Mouse (Mus musculus) midbrain, embryonic 11.5 days (tissue): ENCODE data around the gene Mlst8. TPM values are rescaled to one million over a fixed set of nuclear protein-coding genes. Genes with fewer than 3 reads are reported as not detected.
A peak's percentile ranks its signal among the peaks of the same experiment; 100 is the strongest.

Source experiments
- ATAC-seq: fragments of 200-750 bp; cut with Nextera tagmentation; 2 replicates; pipeline ENCODE4 v1.8.0; 2017; ENCODE audit warnings: moderate TSS enrichment, moderate library complexity; ENCODE audit not compliant: low FRiP score
- DNase-seq: peaks from one replicate; pipeline ENCODE4 v3.0.0; 2015; ENCODE audit warnings: low spot score; ENCODE audit errors: missing footprints
- H3K27ac ChIP-seq: fragments of 300-500 bp; sonication (generic); 2 replicates; pipeline ENCODE4 v1.5.1; 2014; ENCODE audit warnings: low read depth, low read length
- H3K27me3 ChIP-seq: fragments of 300-500 bp; sonication (generic); 2 replicates; pipeline ENCODE4 v1.6.1; 2014; ENCODE audit warnings: mild to moderate bottlenecking, low read length, moderate library complexity, mixed read lengths; ENCODE audit not compliant: control insufficient read depth, insufficient read depth
- H3K36me3 ChIP-seq: fragments of 300-500 bp; sonication (generic); 2 replicates; pipeline ENCODE4 v1.6.1; 2014; ENCODE audit warnings: mild to moderate bottlenecking, low read length, moderate library complexity, mixed read lengths; ENCODE audit not compliant: control insufficient read depth, insufficient read depth
- H3K4me1 ChIP-seq: fragments of 300-500 bp; sonication (generic); 2 replicates; pipeline ENCODE4 v1.6.1; 2014; ENCODE audit warnings: low read length; ENCODE audit not compliant: control insufficient read depth, insufficient read depth
- H3K4me2 ChIP-seq: fragments of 300-500 bp; sonication (generic); 2 replicates; pipeline ENCODE4 v1.6.1; 2014; ENCODE audit warnings: mild to moderate bottlenecking, moderate library complexity
- H3K4me3 ChIP-seq: fragments of 300-500 bp; sonication (generic); 2 replicates; pipeline ENCODE4 v1.5.1; 2014; ENCODE audit warnings: low read depth, low read length
- H3K9ac ChIP-seq: fragments of 300-500 bp; sonication (generic); 2 replicates; pipeline ENCODE4 v1.6.1; 2014; ENCODE audit warnings: low read length
- H3K9me3 ChIP-seq: fragments of 300-500 bp; sonication (generic); 2 replicates; pipeline ENCODE4 v1.6.1; 2016; ENCODE audit warnings: low read length; ENCODE audit not compliant: control insufficient read depth
- WGBS: fragments of 180-500 bp; shearing (Covaris S2); extraction: QIAGEN DNeasy Blood & Tissue Kit; methylation state at CpG from one replicate; pipeline ENCODE4 v1.1.7; 2014; 5-methylcytosine and 5-hydroxymethylcytosine counted together
- polyA plus RNA-seq: library from polyadenylated mRNA; unstranded; fragments of >200 nt; fragmentation: Nextera tagmentation; extraction: Ambion mirVana; gene quantifications from 2 replicates; pipeline ENCODE4 v1.2.1, GENCODE M21; 2014

Mlst8 gene
- polyA plus RNA-seq, 1 experiment from 2014 or later: 30.3 TPM

GRCm38 (mm10) chr17:24507806-24508460 is 29.1 kb upstream of the Mlst8 start:
- DNase-seq: no peak
- peaks cover 16% of the 10 kb centered on the region for H3K36me3 ChIP-seq

GRCm38 (mm10) chr17:24507129-24507664 is 28.3 kb upstream of the Mlst8 start:
- H3K9me3 ChIP-seq: no peaks in the 10 kb centered on the region
- H3K27me3 ChIP-seq: no peaks in the 10 kb centered on the region
- no peak overlapping the region for H3K4me3 ChIP-seq
- no peak overlapping the region for H3K27ac ChIP-seq
- H3K36me3 ChIP-seq: peaks cover 16% of the 10 kb centered on the region
- 53% methylated on average over 19 of the region's 19 CpGs for WGBS
- ATAC-seq (0 out of 2 replicates have a peak, but pooled peaks have one; percentile 10), DNase-seq (no peak)
- no peaks in the 10 kb centered on the region for H3K4me1 ChIP-seq
- H3K4me2 ChIP-seq: no peak overlapping the region
- H3K9ac ChIP-seq: no peak overlapping the region

More at GRCm38 (mm10) chr17:24507806-24508460, 29.1 kb upstream of the Mlst8 start:
- WGBS: 85% methylated on average over 12 of the region's 12 CpGs
- H3K9me3 ChIP-seq: no peaks in the 10 kb centered on the region
- H3K9ac ChIP-seq: no peak overlapping the region
- H3K27ac ChIP-seq: no peak overlapping the region
- ATAC-seq: no peak
- no peaks in the 10 kb centered on the region for H3K27me3 ChIP-seq
- no peak overlapping the region for H3K4me3 ChIP-seq
- H3K4me2 ChIP-seq: no peak overlapping the region
- no peaks in the 10 kb centered on the region for H3K4me1 ChIP-seq

DNA sequence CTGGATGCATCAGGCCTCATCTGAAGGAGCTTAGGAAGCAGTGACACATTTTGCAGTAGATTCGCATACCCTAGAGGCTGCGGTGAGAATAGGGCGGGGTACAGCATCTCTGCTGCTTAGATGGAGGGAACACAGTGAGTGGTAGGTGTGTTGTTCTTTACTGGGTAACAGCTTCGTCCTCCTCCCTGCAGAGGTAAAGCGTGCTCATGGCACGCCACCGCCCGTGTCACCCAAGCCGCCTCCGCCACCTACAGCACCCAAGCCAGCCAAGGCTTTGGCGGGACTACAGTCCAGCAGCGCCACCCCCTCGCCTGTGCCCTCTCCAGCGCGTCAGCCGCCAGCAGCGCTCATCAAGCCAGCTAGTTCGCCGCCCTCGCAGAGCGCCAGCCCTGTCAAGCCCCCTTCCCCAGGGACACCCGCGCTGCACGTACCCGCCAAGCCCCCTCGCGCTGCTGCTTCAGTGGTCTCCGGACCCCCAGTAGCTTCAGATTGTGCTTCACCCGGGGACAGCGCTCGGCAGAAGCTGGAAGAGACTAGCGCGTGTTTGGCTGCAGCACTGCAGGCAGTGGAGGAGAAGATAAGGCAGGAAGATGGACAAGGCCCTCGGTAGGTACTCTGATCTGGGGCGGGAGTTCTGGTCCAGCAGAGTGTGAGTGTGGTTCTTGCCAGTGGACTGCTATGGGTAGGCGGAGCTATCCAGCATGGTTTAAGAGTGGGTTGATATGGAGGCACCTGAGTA is 27.6 kb upstream of the Mlst8 start:
- ATAC-seq (0 out of 2 replicates have a peak, but pooled peaks have one; percentile 23), DNase-seq (no peak)
- Histone ChIP-seq H3K9ac (no peak overlapping the region), H3K4me1 (no peaks in the 10 kb centered on the region), H3K9me3 (no peaks in the 10 kb centered on the region), H3K27me3 (no peaks in the 10 kb centered on the region), H3K4me3 (no peak overlapping the region), H3K27ac (no peak overlapping the region), H3K4me2 (no peak overlapping the region), H3K36me3 (peaks cover 15% of the 10 kb centered on the region)
- WGBS: 24% methylated on average over 36 of the region's 36 CpGs

DNA sequence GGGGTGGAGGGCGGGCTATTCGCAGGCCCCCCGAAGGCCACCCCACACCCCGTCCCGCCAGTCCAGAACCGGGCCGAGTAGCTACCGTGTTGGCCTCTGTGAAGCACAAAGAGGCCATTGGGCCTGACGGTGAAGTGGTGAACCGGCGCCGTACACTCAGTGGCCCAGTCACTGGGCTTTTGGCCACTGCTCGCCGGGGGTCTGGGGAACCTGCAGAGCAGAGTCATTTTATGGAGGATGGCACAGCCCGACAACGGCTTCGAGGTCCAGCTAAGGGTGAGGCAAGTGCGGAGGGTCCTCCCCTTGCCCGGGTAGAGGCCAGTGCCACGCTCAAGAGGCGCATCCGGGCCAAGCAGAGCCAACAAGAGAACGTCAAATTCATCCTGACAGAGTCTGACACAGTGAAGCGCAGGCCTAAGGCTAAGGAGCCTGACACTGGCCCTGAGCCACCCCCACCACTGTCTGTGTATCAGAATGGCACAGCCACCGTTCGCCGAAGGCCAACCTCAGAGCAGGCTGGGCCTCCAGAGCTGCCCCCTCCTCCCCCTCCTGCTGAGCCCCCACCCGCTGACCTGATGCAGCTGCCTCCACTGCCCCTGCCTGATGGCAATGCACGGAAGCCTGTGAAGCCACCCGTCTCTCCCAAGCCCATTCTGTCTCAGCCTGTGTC is 26.5 kb upstream of the Mlst8 start:
- Histone ChIP-seq H3K9ac (no peak overlapping the region), H3K4me2 (no peak overlapping the region), H3K27ac (no peak overlapping the region), H3K4me1 (no peaks in the 10 kb centered on the region), H3K27me3 (no peaks in the 10 kb centered on the region), H3K4me3 (no peak overlapping the region), H3K9me3 (no peaks in the 10 kb centered on the region), H3K36me3 (peaks cover 10% of the 10 kb centered on the region)
- WGBS: 89% methylated on average over 30 of the region's 30 CpGs
- DNase-seq: no peak
- ATAC-seq: no peak

DNA sequence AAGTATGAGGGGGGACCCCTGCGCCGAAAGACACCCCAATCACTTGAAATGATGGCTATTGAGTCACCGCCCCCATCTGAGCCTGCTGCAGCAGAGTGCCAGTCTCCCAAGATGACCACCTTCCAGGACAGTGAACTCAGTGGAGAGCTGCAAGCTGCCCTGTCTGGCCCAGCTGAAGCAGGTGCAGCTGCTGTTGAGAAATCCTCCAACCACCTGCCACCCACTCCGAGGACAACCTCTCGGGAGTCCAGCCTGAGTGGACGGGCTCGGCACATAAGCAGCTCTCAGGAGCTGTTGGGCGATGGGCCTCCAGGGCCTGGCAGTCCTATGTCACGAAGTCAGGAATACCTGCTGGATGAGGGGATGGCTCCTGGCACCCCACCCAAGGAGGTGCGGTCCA is 25.2 kb upstream of the Mlst8 start:
- Histone ChIP-seq H3K4me2 (no peak overlapping the region), H3K27ac (no peak overlapping the region), H3K36me3 (peaks cover 3% of the 10 kb centered on the region), H3K27me3 (no peaks in the 10 kb centered on the region), H3K9ac (no peak overlapping the region), H3K9me3 (no peaks in the 10 kb centered on the region), H3K4me3 (no peak overlapping the region), H3K4me1 (no peaks in the 10 kb centered on the region)
- DNase-seq (no peak), ATAC-seq (no peak)
- WGBS: 96% methylated on average over 10 of the region's 10 CpGs

DNA sequence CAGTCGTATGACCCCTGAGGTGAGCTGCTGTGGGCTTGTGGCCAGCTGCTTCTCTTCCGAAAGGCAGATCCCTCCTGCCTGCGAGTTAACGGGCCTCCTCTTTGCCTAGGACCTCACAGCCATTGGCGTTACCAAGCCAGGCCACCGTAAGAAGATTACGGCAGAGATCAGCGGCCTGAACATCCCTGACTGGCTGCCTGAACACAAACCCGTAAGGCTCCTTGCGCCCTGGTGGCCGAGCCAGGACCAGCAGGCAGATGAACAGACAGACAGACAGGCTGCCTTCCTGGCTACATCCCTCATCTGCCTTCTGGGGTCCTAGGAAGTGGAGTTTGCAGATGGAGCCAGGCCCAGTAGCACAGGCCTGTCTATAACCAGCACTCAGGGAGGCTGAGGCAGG is 23.3 kb upstream of the Mlst8 start:
- Histone ChIP-seq H3K9ac (no peak overlapping the region), H3K36me3 (peaks cover 3% of the 10 kb centered on the region), H3K27me3 (no peaks in the 10 kb centered on the region), H3K27ac (no peak overlapping the region), H3K4me3 (no peak overlapping the region), H3K9me3 (no peaks in the 10 kb centered on the region), H3K4me1 (no peaks in the 10 kb centered on the region), H3K4me2 (no peak overlapping the region)
- ATAC-seq (no peak), DNase-seq (no peak)
- 30% methylated on average over 11 of the region's 11 CpGs for WGBS

- H3K9me3 ChIP-seq: no peaks in the 10 kb centered on the region
- 56% methylated on average over 1 of the region's 1 CpGs for WGBS
- H3K36me3 ChIP-seq: peaks cover 3% of the 10 kb centered on the region; the same call in 1 of the 2 replicates
Observed at GRCm38 (mm10) chr17:24496026-24496425, 17.1 kb upstream of the Mlst8 start.

DNA sequence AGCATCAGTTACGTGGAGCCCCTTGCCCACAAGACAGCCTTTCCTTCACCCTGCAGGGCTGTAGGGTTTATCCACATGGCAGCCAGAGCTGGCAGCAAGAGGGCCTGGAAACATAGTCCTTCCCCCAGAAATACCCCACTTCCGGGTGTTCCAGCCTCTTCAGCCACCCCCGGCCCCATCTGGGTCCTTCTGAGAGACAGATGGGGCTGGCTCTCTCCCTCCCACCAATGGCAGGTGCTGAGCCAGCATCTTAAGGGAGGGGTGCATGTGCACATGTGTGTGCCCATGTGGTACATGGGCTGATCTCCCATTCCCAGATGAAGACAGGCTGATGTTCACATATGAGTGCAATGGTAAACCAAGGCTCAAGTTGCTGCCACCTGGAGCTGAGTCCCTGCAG is 16.6 kb upstream of the Mlst8 start:
- no peaks in the 10 kb centered on the region for H3K27me3 ChIP-seq
- 88% methylated on average over 3 of the region's 3 CpGs for WGBS
- H3K4me3 ChIP-seq: no peak overlapping the region
- no peak overlapping the region for H3K9ac ChIP-seq
- no peaks in the 10 kb centered on the region for H3K9me3 ChIP-seq
- no peak for DNase-seq
- H3K4me1 ChIP-seq: peaks cover under 1% of the 10 kb centered on the region; the same call in 1 of the 2 replicates
- H3K27ac ChIP-seq: no peak overlapping the region
- ATAC-seq: no peak
- peaks cover 3% of the 10 kb centered on the region; the same call in 1 of the 2 replicates for H3K36me3 ChIP-seq
- no peak overlapping the region for H3K4me2 ChIP-seq

More at GRCm38 (mm10) chr17:24496026-24496425, 17.1 kb upstream of the Mlst8 start:
- H3K27ac ChIP-seq: no peak overlapping the region
- no peak overlapping the region for H3K4me2 ChIP-seq
- no peak overlapping the region for H3K4me3 ChIP-seq
- no peak overlapping the region for H3K9ac ChIP-seq
- ATAC-seq (no peak), DNase-seq (no peak)
- H3K27me3 ChIP-seq: no peaks in the 10 kb centered on the region
- H3K4me1 ChIP-seq: no peaks in the 10 kb centered on the region
